Mouse (Mus musculus) lung, adult 10 weeks (tissue): ENCODE results near the gene 1700003E16Rik. TPM values are rescaled to one million over a fixed set of nuclear protein-coding genes. Genes with fewer than 3 reads are reported as not detected.

ENCODE experiments used
- polyA plus RNA-seq: library from polyadenylated mRNA; stranded (reverse); fragments of 350-450 nt; fragmentation: Illumina TruSeq; extraction: RNeasy Lipid Tissue Mini Kit (QIAGEN cat#74804); gene quantifications from one replicate; pipeline ENCODE4 v1.2.3, GENCODE M21; 2014; ENCODE audit warnings: low read depth, low replicate concordance; ENCODE audit not compliant: insufficient read depth

Gene 1700003E16Rik
- 3.6 TPM for polyA plus RNA-seq

DNA sequence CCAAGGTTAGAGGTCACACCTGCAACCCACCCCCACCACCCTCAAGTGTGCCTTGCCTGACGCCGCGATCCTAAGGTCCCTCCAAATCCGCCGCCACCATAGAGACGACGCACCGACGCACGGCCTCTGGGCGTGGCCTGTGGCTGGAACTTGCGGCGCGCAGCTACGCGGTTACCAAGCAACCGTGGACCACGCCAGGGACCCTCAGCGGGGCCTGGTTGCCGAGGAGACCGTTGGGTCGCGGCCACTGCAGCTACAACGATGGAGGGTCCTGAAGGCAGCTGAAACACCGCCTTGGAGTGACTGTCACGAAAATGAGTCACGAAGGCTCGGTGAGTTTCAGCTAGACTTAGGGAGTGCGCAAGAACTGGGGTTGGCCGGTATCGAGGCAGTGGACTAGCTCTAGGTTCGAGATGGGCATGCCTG lies at the start of gene 1700003E16Rik, which contains the start of gene Wdr54:
Gene 1700003E16Rik (plus strand): TSS at position 146 of the 426 bp plus-strand sequence.
Gene Wdr54 (minus strand): TSS at position 139 of the 426 bp plus-strand sequence.

DNA sequence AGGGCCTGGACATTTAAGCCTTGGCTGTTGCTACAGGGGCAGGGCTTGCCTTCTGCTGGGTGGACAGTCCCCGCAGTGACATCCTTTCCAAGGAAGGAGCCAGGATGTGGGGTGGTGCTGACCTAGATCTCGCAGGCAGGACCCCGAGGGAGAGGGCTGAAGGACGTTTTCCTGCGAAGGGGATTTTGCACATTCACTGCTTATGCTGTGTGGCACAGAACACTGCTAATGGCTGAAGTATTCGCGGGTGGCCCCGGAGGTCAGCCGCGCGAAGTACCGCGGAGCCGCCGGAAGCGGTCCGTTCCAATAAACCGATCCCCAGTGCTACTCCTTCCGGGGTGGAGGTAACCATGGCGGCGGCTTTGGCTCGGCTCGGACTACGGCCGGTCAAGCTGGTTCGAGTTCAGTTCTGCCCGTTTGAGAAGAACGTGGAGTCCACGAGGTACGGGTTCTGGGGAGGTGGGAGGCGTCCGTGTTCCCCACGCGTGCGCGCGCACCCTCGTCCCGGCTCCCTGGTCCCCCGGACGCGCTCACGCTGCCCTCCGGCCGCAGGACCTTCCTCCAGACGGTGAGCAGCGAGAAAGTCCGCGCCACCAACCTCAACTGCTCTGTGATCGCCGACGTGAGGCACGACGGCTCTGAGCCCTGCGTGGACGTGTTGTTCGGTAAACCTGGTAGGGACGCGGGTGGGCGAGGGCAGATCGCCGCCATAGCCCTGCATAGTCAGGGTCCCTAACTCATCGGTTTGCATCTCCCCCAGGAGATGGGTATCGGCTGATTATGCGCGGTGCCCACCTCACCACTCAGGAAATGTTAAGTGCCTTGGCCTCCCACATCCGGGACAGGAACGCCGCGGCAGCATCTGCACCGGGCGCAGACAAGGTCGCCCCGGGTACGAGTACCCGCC lies 47.2 kb upstream of the 1700003E16Rik start, which contains the start of gene Mrpl53:
Gene Mrpl53 (plus strand): TSS at position 279 of the 907 bp plus-strand sequence.

DNA sequence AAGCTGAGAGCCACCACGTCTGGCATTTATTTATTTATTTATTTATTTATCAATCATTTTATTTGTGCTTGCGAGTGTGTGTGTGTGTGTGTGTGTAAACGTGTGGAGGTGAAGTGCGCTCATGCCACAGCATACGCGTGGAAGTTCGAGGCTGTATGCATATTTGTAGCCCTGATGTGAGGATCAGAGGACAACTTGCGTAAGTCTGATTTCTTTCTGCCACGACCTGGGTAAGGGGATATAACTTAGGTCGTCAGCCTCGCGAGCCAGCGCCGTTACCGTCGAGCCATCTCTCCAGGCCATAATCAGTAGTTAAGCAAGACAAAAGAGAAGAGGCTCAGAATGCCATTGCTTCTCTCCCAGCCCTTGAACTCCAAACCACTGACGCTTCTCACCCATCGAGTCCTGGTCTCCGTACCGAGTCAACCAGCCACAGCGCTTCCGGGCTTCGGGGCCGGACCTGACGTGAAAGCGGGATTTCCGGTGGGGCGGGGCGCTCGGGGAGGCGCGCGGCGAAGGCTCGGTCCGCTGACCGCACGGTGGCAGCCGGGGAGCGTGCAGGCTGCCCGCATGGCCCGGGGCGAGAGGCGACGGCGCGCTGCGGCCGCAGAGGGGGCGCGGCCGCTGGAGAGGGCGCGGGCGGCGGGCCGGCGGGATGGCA lies 41.1 kb upstream of the 1700003E16Rik start, which contains the start of gene Mogs:
Gene Mogs (plus strand): TSS at position 486 of the 661 bp plus-strand sequence.

DNA sequence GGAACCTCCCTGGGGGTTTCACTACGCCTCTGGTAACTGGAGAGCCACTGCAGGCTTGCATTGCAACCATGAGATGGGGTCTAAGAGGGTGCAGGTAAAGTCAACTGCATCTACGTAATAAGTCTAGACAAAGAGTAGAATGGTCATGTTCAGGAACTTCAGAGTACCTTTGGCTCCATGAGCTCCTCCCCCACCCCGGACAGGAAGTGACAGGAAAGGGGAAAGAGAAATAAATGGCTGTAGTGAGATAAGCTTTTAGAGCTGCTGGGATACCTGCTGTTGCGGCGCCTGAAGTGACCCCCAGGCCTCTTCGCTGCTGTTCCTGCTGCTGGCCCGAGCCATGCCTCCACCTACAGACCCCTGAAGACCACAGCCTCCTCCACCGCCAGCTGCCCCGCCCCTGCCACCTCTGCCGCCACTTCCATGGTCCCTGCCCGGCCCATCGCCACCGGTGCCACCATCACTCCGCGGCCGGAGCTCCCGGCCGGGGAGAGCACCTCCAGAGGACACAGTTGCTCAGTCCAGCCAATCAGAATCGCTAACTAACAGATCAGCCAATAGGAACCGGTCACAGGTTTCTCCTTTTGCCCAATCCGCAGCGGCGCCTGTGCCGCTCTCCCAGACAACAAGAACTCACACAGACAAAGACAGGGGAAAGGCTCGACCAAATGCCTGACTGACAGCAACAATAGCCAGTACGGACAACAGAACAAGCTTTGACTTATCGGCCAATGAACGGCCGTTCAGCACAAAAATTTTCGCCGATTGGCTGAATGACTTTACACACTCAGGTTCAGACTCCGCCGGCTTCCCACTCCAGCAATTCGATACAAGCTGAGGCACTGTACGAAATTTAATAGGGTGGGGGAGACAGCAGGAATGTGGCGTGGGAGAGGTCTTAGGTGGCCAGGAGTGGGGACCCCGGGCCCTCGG lies 35.0 kb upstream of the 1700003E16Rik start, which contains the start of gene Wbp1:
Gene Wbp1 (minus strand): TSS at position 630 of the 933 bp plus-strand sequence.

DNA sequence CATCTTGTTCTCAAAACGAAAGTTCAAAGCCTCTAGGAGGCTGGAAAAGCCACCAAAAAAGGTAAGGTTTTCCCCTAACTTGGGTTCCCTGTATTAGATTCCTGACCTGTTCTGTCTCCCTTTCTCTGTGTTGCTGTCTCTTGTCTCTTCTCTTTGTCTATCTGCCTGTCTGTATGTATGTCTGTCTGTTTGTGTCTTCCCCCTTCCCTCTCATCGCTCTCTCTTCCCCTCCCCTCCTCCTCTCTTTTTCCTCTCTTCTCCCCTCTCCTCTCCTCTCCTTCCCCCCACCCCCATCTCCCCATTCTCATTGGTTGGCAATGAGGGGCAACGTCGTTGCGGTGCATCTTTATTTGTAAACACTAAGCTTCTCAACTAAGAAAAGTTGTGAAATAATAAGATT lies 30.9 kb upstream of the 1700003E16Rik start, which contains the start of gene Ino80b:
Gene Ino80b (minus strand): TSS at position 101 of the 400 bp plus-strand sequence.

DNA sequence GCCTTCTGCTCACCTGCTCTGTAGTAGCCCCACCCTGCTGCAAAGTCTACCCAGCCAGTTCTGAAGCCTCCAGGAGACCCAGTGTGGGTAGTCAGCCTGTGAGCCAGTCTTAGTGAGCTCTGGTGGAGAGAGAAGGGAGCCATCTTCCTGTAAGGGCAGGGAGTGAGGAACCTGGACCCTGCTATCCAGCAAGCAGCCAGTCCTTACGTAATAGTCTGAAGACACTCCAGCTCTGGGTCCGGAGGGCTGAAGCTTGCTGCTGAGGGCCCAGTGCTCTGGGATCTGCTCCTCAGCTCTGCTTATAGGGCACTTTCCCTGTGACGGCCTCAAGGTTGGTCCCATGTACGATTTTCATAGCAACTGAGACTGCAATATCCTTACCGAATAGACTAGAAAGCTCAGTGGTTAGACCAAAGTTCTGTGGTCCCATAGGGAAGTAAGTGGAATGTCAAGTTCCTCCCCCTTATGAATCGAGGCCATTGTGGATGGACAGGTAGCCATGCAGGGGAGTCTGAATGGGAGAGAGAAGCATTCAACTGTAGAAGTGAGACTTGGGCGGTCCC lies 21.2 kb upstream of the 1700003E16Rik start, which contains the start of gene Rtkn:
Gene Rtkn (plus strand): TSS at position 513 of the 563 bp plus-strand sequence.

DNA sequence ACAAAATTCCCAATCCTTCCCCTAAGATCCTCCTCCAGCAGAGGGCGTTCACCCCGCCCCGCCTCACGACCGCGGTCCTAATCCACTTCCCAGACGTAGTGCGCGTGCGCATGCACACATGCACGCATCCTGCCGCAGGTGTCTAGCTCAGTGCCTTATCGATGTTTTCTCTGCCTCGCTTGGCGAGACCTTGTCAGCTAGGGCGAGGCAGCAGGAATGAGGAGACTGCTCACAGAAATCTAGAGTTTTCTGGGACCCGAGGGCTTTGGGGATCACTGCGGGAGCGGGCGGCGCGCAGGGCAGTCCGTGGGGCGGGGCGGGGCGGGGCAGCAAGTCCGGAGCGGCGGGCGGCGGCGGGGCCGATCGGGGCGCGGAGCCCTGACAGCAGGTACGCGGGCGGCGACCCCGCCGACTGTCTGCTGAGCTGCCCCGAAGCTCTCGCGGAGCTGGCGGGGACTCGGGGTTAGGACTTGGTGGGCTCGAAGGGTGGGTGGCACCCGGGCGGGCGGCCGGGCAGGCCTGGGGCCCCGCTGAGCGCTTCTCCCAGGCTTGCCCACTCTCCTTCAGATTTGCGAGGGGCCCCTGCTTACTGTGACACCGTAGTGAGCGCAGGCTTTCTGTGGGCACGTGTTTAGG lies 9.5 kb downstream of the 1700003E16Rik start, which contains the start of gene Dctn1:
Gene Dctn1 (plus strand): TSS at position 314 of the 636 bp plus-strand sequence.

Other genes with a start within 250 kb of the 1700003E16Rik start
- 5.8 TPM for gene Sema4f, start 216.6 kb upstream of the 1700003E16Rik start, polyA plus RNA-seq
- gene M1ap, start 209.5 kb upstream of the 1700003E16Rik start, polyA plus RNA-seq: 2.0 TPM
- 16.3 TPM for gene Dok1, start 122.9 kb upstream of the 1700003E16Rik start, polyA plus RNA-seq
- gene Loxl3, start 122.2 kb upstream of the 1700003E16Rik start, polyA plus RNA-seq: 3.4 TPM
- gene Aup1, start 101.9 kb upstream of the 1700003E16Rik start, polyA plus RNA-seq: 127 TPM
- gene Htra2, start 101.1 kb upstream of the 1700003E16Rik start, polyA plus RNA-seq: 34.7 TPM
- 2.2 TPM for gene Dqx1, start 98.6 kb upstream of the 1700003E16Rik start, polyA plus RNA-seq
- gene Tlx2, start 86.1 kb upstream of the 1700003E16Rik start, polyA plus RNA-seq: not detected
- gene Pcgf1, start 78.5 kb upstream of the 1700003E16Rik start, polyA plus RNA-seq: 16.3 TPM
- 2.9 TPM for gene Lbx2, start 70.0 kb upstream of the 1700003E16Rik start, polyA plus RNA-seq
- 1.3 TPM for gene Ccdc142, start 54.8 kb upstream of the 1700003E16Rik start, polyA plus RNA-seq
- 1.8 TPM for gene Gm42688, start 54.8 kb upstream of the 1700003E16Rik start, polyA plus RNA-seq
- 86.8 TPM for gene Mrpl53, start 47.4 kb upstream of the 1700003E16Rik start, polyA plus RNA-seq
- gene Mogs, start 40.9 kb upstream of the 1700003E16Rik start, polyA plus RNA-seq: 17.2 TPM
- 67.8 TPM for gene Wbp1, start 34.8 kb upstream of the 1700003E16Rik start, polyA plus RNA-seq
- gene Ino80b, start 31.0 kb upstream of the 1700003E16Rik start, polyA plus RNA-seq: 19.2 TPM
- 22.6 TPM for gene Rtkn, start 20.9 kb upstream of the 1700003E16Rik start, polyA plus RNA-seq
- 6.7 TPM for gene Wdr54, start within 50 bp of the 1700003E16Rik start, polyA plus RNA-seq
- gene Dctn1, start 9.5 kb downstream of the 1700003E16Rik start, polyA plus RNA-seq: 44.7 TPM
- gene Slc4a5, start 63.4 kb downstream of the 1700003E16Rik start, polyA plus RNA-seq: 8.0 TPM
- gene Mthfd2, start 169.5 kb downstream of the 1700003E16Rik start, polyA plus RNA-seq: 3.9 TPM
- 55.0 TPM for gene Mob1a, start 169.6 kb downstream of the 1700003E16Rik start, polyA plus RNA-seq
- 71.9 TPM for gene Bola3, start 192.7 kb downstream of the 1700003E16Rik start, polyA plus RNA-seq